Mouse (Mus musculus): ENCODE data around the gene Fbxw11. TPM values are rescaled to one million over a fixed set of nuclear protein-coding genes. Genes with fewer than 3 reads are reported as not detected.

Gene Fbxw11
- total RNA-seq, 1 experiment = 45.8 TPM

- Histone ChIP-seq H3K9ac (ENCODE audit: insufficient read depth, low read depth, low read length, poor library complexity, severe bottlenecking) (no peak overlapping the region), H3K9me3 (ENCODE audit: control insufficient read depth, insufficient read depth, low read depth, low read length) (no peaks in the 10 kb centered on the region), H3K27ac (ENCODE audit: insufficient read depth, low read depth, low read length, poor library complexity, severe bottlenecking) (no peak overlapping the region), H3K4me3 (ENCODE audit: insufficient read depth in 1 of 2, low read depth in 1 of 2, low read length in 2 of 2, poor library complexity in 1 of 2, severe bottlenecking in 1 of 2) (no peak overlapping the region), H3K36me3 (ENCODE audit: control insufficient read depth, insufficient read depth, low read length, poor library complexity, severe bottlenecking) (no peaks in the 10 kb centered on the region), H3K4me1 (ENCODE audit: control insufficient read depth in 2 of 2, insufficient read depth in 2 of 2, low read length in 2 of 2, poor library complexity in 1 of 2) (peaks cover 2 to 13% of the 10 kb centered on the region in 2 experiments; a peak in 3 of 4 replicates)
- TF ChIP-seq MAFK (IDR thresholded peaks at IDR 0.05; ENCODE audit: insufficient read depth, low read depth, low read length) = no peak
- TF ChIP-seq ZNF384 (IDR thresholded peaks at IDR 0.05; ENCODE audit: low read depth, low read length) = no peak
- TF ChIP-seq ZC3H11A (IDR thresholded peaks at IDR 0.05; ENCODE audit: borderline replicate concordance, low read depth, low read length) = no peak
- no peak for TF ChIP-seq CHD2 (IDR thresholded peaks at IDR 0.05; ENCODE audit: low read depth, low read length)
- no peak for TF ChIP-seq HCFC1 (IDR thresholded peaks at IDR 0.05; ENCODE audit: borderline replicate concordance, insufficient read depth, low read length)
- in situ Hi-C loops (cut with MboI; ENCODE audit: low sequenced_read_pairs in 2 of 2, unreplicated experiment in 2 of 2) = no loop called here
- DNase-seq (ENCODE audit: low read depth, low spot score) = no peak
Observed at GRCm38 (mm10) chr11:32601528-32602323, 40.8 kb upstream of the Fbxw11 start.

DNA sequence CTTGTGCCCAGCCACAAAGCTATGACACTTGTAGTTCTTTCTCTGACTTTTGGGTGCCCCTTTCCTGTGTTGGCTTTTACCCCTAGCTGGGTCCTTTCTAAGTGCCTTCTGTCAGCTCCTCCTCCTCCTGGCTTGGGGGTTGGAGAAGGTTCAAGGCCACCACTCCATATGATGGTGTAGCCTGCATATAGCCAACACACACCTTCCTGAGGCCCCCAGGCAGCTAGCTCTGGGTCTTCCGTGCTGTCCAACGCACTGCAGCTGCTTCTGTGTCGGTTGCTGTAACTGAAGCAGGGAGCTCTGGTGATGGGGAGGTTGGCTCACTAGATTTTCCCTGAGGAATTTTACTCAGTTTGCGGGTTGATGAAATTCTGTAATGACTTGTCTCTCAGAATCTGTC, 37.9 kb upstream of the Fbxw11 start:
- no peak for DNase-seq (ENCODE audit: low read depth, low spot score)
- H3K27ac ChIP-seq (ENCODE audit: insufficient read depth, low read depth, low read length, poor library complexity, severe bottlenecking) = no peak overlapping the region
- peaks cover 2 to 13% of the 10 kb centered on the region in 2 experiments; a peak in 3 of 4 replicates for H3K4me1 ChIP-seq (ENCODE audit: control insufficient read depth in 2 of 2, insufficient read depth in 2 of 2, low read length in 2 of 2, poor library complexity in 1 of 2)
- H3K36me3 ChIP-seq (ENCODE audit: control insufficient read depth, insufficient read depth, low read length, poor library complexity, severe bottlenecking) = no peaks in the 10 kb centered on the region
- H3K4me3 ChIP-seq (ENCODE audit: insufficient read depth in 1 of 2, low read depth in 1 of 2, low read length in 2 of 2, poor library complexity in 1 of 2, severe bottlenecking in 1 of 2) = no peak overlapping the region
- in situ Hi-C loops (cut with MboI; ENCODE audit: low sequenced_read_pairs in 2 of 2, unreplicated experiment in 2 of 2) = no loop called here
- no peaks in the 10 kb centered on the region for H3K9me3 ChIP-seq (ENCODE audit: control insufficient read depth, insufficient read depth, low read depth, low read length)
- H3K9ac ChIP-seq (ENCODE audit: insufficient read depth, low read depth, low read length, poor library complexity, severe bottlenecking) = no peak overlapping the region
- no peak for TF ChIP-seq ZNF384 (IDR thresholded peaks at IDR 0.05; ENCODE audit: low read depth, low read length)
- TF ChIP-seq CHD2 (IDR thresholded peaks at IDR 0.05; ENCODE audit: low read depth, low read length) = no peak
- TF ChIP-seq ZC3H11A (IDR thresholded peaks at IDR 0.05; ENCODE audit: borderline replicate concordance, low read depth, low read length) = no peak

DNA sequence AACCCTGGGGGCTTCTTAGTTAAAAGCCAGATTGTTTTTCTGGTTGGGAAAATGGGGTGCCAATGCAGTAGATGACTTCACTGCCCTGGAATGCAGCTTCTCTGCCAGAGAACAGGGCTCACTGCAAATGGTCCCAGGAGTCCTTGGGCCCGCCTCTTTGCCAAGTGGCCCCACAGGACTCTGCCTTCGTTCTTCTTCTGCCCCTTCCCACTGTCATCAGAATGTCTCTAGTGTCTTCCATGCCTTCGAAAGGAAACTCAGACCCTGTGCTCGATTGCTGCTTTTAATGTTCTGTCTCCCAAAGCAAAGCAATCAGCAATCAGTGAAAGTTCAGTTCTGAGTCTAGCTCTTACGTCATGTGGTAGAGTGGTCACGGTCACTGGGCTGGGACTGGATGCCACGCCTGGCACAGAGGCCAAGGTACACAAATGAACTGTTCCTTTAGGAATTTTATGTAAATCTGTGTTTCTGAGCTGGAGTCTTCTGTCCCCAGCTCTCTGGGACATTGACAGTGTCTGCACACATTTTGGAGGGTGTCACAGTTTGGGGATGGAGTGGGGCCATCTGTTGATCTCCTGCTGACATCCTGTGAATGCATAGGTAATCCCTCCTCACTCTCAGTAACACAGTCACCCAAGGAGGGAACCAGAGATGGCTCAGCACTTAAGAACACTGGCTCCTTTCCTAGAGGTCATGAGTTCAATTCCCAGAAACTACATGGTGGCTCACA, 37.2 kb upstream of the Fbxw11 start:
- Histone ChIP-seq H3K9me3 (ENCODE audit: control insufficient read depth, insufficient read depth, low read depth, low read length) (no peaks in the 10 kb centered on the region), H3K27ac (ENCODE audit: insufficient read depth, low read depth, low read length, poor library complexity, severe bottlenecking) (no peak overlapping the region), H3K36me3 (ENCODE audit: control insufficient read depth, insufficient read depth, low read length, poor library complexity, severe bottlenecking) (no peaks in the 10 kb centered on the region), H3K9ac (ENCODE audit: insufficient read depth, low read depth, low read length, poor library complexity, severe bottlenecking) (no peak overlapping the region), H3K4me3 (ENCODE audit: insufficient read depth in 1 of 2, low read depth in 1 of 2, low read length in 2 of 2, poor library complexity in 1 of 2, severe bottlenecking in 1 of 2) (no peak overlapping the region), H3K4me1 (ENCODE audit: control insufficient read depth in 2 of 2, insufficient read depth in 2 of 2, low read length in 2 of 2, poor library complexity in 1 of 2) (peaks cover 2 to 13% of the 10 kb centered on the region in 2 experiments; a peak in 3 of 4 replicates)
- DNase-seq (ENCODE audit: low read depth, low spot score) = no peak
- in situ Hi-C loops (cut with MboI; ENCODE audit: low sequenced_read_pairs in 2 of 2, unreplicated experiment in 2 of 2) = no loop called here
- no peak for TF ChIP-seq HCFC1 (IDR thresholded peaks at IDR 0.05; ENCODE audit: borderline replicate concordance, insufficient read depth, low read length)
- TF ChIP-seq MAFK (IDR thresholded peaks at IDR 0.05; ENCODE audit: insufficient read depth, low read depth, low read length) = no peak
- TF ChIP-seq CHD2 (IDR thresholded peaks at IDR 0.05; ENCODE audit: low read depth, low read length) = no peak
- no peak for TF ChIP-seq ZNF384 (IDR thresholded peaks at IDR 0.05; ENCODE audit: low read depth, low read length)

- H3K9me3 ChIP-seq (ENCODE audit: control insufficient read depth, insufficient read depth, low read depth, low read length) = no peaks in the 10 kb centered on the region
- no peak overlapping the region for H3K9ac ChIP-seq (ENCODE audit: insufficient read depth, low read depth, low read length, poor library complexity, severe bottlenecking)
- no peak overlapping the region for H3K27ac ChIP-seq (ENCODE audit: insufficient read depth, low read depth, low read length, poor library complexity, severe bottlenecking)
- TF ChIP-seq CHD2 (IDR thresholded peaks at IDR 0.05; ENCODE audit: low read depth, low read length) (no peak), ZC3H11A (IDR thresholded peaks at IDR 0.05; ENCODE audit: borderline replicate concordance, low read depth, low read length) (no peak), ZNF384 (IDR thresholded peaks at IDR 0.05; ENCODE audit: low read depth, low read length) (no peak), HCFC1 (IDR thresholded peaks at IDR 0.05; ENCODE audit: borderline replicate concordance, insufficient read depth, low read length) (no peak), MAFK (IDR thresholded peaks at IDR 0.05; ENCODE audit: insufficient read depth, low read depth, low read length) (no peak)
- H3K4me3 ChIP-seq (ENCODE audit: insufficient read depth in 1 of 2, low read depth in 1 of 2, low read length in 2 of 2, poor library complexity in 1 of 2, severe bottlenecking in 1 of 2) = no peak overlapping the region
- H3K36me3 ChIP-seq (ENCODE audit: control insufficient read depth, insufficient read depth, low read length, poor library complexity, severe bottlenecking) = no peaks in the 10 kb centered on the region
- H3K4me1 ChIP-seq (ENCODE audit: control insufficient read depth in 2 of 2, insufficient read depth in 2 of 2, low read length in 2 of 2, poor library complexity in 1 of 2) = peaks cover 2 to 13% of the 10 kb centered on the region in 2 experiments; a peak in 3 of 4 replicates
- no peak for DNase-seq (ENCODE audit: low read depth, low spot score)
- in situ Hi-C loops (cut with MboI; ENCODE audit: low sequenced_read_pairs in 2 of 2, unreplicated experiment in 2 of 2) = no loop called here
Observed at GRCm38 (mm10) chr11:32605907-32606306, 36.6 kb upstream of the Fbxw11 start.
